Mouse (Mus musculus): ENCODE results near the gene Aoc3.
"Not testable (repeated sequence)": the region's sequence is repeated elsewhere in the genome, so short reads cannot be mapped to it uniquely, and the experiment has no call there.

The Aoc3 gene

DNA sequence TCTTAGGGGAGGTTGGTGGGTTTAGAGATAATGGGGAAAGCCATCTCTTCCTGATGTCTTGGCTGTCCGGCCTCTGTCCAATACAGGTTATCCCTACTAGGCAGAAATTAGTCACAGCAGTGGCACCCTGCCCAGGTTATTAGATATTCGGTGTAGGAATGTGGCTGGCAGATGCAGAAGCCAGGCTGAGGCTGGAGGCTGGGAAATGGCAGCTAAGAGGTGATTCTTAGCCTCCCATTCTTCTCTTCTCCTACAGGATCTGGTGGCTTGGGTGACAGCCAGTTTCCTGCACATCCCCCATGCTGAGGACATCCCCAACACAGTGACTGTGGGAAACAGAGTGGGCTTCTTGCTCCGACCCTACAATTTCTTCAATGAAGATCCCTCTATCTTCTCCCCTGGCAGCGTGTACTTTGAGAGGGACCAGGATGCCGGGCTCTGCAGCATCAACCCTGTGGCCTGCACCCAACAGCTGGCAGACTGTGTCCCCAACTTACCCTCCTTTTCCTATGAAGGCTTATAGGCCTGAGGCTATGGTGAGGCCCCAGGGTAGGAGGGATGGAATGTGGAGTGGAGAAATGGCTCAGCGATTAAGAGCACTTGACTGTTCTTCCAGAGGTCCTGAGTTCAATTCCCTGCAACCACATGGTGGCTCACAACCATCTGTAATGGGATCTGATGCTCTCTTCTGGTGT is 1.3 kb upstream of the Aoc3 start:
- in situ Hi-C loops (cut with MboI): no loop called here

DNA sequence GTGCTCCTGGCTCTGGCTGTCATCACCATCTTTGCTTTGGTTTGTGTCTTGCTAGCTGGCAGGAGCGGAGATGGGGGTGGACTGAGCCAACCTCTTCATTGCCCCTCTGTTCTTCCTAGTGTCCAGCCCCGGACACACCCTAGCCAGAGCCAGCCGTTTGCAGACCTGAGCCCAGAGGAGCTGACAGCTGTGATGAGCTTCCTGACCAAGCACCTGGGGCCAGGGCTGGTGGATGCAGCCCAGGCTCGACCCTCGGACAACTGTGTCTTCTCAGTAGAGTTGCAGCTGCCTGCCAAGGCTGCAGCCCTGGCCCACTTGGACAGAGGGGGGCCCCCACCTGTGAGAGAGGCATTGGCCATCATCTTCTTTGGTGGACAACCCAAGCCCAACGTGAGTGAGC is 556 bp downstream of the Aoc3 start:
- in situ Hi-C loops (cut with MboI): not testable (repeated sequence)

DNA sequence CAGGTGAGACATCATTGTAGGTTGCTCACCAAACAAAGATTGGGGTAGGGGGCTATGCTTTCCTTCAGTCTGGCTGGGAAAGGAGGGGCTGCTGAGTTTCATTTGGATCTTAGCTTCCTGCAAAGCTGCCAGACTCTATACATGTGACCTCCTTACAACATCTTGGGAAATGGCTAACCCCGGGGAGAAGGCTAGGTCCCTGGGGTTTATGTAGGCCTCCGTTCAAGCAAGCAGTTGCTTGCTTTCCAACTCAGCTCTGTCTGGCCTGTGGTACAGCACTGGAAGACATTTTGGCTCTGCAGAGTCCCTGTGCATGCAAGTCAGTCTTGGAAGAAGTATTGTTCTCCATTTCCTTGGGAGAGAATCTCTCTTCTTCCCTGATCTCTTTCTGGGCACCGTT is 2.1 kb downstream of the Aoc3 start:
- in situ Hi-C loops (cut with MboI): no loop called here

DNA sequence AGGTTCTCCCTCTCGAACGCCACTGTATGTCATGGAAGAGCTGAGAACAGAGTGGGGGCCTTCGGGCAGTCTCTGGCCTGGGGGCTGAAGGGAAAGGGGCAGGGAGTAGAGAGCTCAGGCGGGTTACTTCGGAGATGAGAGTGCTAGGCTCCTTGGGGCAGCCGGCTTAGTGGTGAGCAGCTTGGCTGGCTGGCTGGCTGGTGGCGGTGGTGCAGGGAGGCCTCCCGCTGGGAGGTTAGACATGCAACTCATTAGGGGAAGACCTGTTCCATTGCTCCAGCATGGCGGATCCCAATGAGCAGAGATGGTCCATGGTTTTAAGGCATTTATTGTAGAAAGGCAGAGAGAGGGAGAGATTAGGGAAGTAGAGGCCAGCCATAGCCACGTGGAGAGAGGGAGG is 3.6 kb downstream of the Aoc3 start:
- in situ Hi-C loops (cut with MboI): no loop called here

DNA sequence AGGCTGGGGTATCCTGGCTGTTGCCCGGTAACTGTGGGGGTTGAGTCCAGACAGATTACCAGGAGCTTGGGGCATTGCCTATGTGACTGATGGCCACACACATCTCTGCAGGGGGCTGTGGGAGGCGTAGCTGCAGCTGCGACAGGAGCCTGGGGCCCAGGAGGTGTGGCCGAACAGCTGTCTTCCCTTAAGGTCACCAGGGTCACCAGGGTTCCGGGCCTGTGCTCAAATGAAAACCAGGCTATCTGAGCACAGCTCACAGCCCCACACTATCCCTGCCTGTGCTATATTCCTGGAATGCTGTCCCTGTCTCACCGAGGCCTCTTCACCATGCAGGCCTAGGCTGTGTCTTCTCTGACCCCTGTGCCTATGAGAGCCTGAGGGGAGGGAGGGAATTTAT is 4.1 kb downstream of the Aoc3 start:
- in situ Hi-C loops (cut with MboI): no loop called here

DNA sequence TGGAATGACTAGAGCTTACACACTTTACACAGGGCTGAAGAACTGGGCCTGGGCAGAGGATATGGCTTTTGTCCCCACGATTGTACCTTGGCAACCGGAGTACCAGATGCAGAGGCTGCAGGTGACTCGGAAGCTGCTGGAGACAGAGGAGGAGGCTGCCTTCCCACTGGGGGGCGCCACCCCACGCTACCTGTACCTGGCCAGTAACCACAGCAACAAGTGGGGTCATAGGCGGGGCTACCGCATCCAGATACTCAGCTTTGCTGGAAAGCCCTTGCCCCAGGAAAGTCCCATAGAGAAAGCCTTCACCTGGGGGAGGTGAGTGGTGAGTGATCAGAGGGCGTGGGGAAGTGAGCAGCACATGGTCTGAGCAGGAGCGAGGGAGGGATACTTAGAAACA is 5.3 kb downstream of the Aoc3 start:
- in situ Hi-C loops (cut with MboI): no loop called here

DNA sequence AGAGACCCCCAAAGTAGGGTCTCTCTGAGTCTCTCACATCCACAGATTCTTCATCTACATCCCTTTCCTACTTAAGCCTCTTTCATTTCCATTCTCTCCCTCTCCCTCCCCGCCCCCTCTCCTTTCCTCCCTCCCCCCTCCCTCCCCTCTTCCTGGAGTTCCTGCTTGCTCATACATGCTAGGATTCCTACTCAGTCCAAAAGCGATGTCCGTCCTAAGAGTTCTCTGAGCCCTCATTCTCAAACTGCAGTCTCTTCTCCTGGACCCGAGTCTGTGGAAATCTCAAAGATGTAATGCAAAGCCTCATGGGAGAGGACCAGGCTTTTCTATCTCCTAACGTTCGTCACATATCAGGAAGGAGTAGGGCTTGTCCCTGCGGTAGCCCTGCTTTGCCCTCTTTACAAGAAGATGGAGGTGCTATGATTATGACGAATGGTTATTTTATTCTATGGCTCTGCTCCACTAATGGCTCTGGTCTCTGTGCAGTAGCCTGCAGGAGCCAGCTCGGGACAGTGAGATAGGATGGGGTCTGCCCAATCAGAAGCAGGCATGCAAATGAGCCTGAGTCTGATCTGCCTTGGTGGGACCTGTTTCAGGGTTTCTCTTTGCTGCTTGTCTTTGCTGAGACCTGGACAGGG is 7.8 kb downstream of the Aoc3 start:
- in situ Hi-C loops (cut with MboI): no loop called here

DNA sequence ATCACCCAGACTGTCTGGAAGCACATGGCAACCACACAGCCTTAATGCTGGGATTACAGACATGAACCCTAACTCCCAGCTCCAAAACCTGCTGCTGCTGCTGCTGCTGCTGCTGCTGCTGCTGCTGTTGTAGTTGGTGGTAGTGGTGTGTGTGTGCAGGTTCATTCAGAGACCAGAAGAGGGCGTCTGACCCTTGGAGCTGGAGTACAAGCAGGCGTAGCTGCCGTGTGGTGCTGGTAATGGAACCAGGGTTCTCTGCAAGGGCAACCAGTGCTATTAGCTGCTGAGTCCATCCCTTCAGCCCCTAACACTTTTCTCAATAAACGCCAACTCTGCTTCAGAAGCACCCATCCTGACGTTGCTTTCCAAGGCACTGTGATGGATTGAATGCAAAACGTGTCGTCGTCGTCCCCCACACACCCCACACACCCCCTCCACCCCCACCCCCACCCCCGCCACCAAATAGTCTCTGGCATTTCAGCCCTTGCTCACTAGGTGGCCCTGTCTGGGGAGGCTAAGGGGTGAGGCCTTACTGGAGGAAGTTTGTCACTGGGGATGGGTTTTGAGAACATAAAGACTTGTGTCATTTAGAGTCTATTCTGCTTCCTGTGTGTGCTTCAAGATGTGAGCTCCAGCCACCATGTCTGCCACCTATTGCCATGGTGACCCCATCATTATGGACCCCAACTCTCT is 16.8 kb downstream of the Aoc3 start:
- in situ Hi-C loops (cut with MboI): no loop called here

DNA sequence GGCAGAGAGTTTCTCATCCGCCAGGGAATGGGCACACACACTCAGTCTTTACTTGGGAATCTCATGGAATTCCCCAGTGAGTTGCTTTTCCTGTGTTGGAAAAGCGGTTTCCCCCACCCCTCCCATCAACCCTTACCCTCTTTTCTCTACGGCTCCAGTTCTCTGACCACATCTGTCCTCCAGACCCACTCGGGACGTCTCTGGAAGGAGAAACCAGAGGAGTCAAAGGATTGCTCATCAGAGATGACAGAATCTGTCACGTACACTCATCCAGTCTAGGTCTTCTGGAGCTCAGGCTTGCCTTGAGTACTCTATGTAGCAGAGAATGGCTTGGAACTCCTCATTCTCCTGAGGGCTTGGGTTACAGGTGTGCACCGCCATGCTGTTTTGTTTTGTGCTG is 18.4 kb downstream of the Aoc3 start:
- in situ Hi-C loops (cut with MboI): no loop called here

DNA sequence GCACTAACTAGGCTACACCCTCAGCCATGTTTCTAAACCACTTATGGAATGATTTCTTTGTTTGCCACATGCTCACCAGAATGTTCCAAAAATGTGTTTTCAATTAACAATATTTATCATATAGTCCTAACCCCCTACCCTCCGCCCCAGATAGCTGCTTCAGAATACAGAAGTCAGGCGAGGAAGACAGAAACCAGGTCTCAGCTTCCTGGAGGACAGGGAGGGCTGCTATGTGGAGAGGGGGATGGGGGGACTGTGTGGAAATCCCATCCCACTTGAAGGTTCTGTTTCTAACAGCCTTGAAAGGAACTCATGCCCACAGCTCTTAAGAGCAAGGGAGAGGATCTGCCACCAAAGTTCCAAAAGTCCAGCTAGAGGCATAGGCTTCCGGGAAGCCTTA is 18.8 kb downstream of the Aoc3 start:
- in situ Hi-C loops (cut with MboI): no loop called here

DNA sequence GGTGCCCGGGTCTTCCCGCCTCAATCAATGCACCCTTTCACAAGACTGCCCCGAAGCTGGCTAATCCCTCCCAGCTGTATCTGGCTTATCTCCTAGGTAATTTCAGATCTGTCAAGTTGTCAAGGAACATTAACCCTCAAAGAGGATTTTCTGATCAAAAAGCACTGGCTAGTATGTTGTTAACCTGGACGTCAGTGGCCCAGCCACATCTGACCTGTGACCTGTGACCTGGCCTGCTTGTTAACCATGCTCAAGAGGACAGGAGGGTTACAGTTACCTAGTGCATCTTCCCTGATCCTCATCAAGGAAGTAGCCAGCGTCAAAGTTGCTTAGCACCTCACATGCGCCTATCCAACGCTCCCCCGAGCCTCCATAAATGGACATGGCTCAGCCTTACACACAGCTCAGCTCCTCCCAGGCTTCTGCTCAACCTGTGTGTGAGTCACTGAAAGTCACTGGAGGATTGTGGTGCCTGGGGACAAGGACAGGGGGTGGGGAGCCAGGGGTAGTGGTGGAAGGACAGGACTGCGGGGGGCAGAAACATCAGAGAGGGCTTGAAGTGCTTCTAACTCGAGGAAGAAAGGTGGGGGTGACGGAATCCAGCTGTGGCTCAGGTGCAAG is 20.8 kb downstream of the Aoc3 start:
- in situ Hi-C loops (cut with MboI): no loop called here

DNA sequence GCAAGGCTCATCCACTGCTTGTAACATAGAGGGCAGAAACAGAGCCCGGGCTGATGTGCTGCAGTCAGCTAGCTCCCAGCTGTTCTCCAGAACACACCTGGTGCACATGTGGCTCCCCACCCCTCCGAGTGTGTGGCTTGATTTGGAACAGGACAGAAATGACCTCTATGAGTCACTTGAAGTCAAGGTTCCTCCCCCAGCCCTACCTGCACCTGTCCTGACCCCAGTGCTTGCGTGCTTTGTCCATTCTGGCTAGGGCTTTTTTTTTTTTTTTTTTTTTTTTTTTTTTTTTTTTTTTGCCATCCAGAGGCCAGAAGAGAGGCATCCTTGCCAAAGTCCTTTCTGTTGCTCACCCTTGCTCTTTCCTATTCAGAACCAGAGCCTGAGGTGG is 21.3 kb downstream of the Aoc3 start:
- in situ Hi-C loops (cut with MboI): no loop called here

DNA sequence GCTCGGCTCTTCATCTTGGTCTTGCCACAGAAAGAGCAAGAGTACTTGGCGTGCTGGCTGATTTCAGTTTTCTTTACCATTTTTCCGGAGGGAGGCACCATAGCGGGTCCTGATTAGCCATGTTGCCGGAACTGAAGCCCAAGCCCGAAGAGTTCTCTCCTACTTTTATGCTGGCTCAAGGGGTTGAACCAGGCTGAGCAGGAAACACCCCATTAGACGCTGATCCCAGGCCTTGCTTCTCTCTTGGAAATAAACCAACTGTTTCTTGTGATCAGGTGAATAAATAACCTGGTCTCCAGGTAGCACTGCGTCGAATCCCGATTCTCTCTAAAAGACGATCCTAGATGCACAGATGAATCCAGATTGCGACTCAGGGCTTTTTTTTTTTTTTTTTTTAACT is 23.0 kb downstream of the Aoc3 start:
- in situ Hi-C loops (cut with MboI): no loop called here

DNA sequence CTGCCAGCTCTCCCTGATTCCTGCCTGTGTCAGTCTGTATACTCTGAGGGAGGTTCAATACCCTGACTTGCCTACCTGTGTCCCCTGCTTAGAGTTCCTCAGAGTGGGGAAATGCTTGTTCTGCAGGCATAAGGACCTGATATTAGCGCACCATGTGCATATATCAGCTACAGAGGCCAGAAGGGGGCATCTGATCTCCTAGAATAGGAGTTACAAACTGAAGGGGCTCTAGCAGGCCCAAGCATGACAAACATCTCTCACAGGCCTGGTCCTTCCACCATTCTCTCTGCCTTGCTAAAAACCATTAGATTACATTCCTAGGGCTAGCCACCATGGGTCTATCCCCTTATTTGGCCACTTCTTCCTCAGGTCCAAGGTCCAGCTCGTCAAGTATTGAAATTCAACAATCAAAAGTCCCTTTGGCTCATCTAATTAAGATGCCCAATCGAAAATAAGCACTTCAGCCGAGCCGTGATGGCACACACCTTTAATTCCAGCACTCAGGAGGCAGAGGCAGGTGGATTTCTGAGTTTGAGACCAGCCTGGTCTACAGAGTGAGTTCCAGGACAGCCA is 24.1 kb downstream of the Aoc3 start:
- in situ Hi-C loops (cut with MboI): no loop called here

DNA sequence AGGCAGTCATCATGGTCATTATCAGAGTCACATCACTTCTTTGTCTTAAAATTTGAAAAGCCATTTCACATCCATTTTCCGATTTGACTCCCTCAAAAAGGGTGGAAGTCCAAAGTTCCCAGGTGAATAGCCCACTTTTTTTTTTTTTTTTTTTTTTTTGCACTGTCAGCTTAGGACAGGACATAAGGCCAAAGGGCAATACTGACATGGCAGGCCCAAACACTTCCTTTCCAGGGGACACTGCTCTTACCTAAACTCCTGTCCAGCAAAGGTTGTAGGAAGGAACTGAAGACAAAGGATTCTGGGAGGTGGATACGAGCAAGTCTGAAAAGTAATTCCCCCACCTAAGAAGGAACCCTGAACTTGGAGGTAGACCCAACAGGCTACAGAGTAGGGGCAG is 25.5 kb downstream of the Aoc3 start:
- in situ Hi-C loops (cut with MboI): no loop called here

DNA sequence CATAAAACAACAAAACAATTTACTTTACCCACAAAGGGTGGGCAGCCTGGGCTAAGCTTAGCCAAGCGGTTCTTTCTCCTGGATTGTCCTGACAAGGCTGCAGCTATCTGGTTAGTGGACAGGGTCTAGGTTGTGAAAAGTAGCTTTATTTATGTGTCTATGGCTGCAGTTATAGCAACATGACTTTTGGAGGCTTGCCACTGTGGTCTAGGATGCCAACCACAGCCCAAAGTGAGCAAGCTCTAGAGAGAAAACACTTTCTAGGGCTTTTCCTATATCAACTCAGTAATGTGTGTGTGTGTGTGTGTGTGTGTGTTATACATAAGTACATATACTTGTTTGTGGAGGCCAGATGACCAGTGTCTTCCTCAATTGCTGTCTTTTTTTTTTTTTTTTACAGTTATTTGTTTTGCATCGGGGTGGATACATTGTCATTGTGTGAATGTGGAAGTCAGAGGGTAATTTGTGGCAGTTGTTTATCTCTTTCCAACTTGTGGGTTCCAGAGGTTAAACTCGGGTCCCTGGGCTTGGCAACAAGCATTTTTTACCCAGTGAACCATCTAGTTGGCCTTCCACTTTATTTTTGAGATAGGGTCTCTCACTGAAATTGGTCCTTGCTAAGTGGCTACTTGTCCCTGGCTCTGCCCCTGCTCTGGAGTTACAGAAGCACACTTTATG is 27.2 kb downstream of the Aoc3 start:
- in situ Hi-C loops (cut with MboI): no loop called here

DNA sequence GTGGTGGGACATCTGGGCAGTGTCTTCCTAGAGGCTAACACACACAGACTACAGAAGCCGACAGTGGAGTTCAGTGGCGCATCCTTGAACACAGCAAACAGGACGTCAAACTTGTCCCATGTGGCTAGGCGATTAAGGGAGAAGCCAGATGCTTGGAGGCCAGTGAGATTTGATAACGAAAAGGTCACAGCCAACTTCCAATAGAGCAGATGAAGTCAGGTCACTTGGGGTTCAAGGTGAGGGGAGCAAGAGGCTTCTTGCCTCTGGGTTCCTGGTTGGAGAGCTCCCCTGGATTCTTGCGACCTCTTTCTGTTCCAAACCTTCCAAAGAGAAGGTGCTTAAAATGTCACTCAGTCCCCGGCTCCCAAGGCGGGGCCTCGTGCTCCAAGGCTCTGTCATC is 29.4 kb downstream of the Aoc3 start:
- in situ Hi-C loops (cut with MboI): no loop called here

DNA sequence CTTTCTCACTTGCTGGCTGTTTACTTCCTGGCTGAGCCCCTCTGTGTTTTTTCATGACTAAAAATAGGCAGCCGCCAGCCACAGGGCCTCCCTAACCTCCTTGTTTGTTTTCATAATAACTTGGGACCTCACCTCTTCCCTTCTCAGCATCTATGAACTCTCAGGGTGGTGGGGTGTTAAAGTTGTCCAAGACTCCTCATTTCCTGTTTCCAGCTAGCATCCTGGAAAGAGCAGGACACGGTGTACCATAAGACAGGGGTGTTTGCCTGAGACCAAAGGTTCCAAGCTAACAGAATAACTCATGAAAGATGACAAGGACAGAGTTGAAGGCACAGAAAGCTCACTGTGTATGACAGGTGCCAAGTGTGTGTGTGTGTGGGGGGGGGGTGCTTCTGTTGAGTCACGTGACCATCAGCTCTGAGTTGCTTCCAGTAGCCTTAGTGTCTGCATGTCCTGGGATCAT is 30.3 kb downstream of the Aoc3 start:
- in situ Hi-C loops (cut with MboI): no loop called here

DNA sequence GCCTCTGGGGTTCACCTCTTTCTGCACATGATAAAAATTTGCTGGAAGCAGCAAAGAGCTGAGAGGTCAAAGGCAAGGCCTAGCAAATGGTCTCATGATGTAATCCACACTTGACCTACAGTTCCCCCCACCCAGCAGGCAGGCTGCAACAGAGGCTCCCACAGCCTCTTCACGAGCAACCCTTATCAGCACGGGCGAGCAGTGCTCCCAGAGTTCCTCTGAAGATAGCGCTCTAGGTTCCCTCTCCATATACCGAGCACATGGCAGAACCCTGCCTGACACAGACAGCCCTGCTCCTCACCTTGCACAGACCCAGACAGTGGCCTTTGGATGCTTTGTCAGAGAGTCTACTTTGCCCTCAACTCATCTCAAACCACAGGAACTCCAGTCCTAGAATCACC is 34.1 kb downstream of the Aoc3 start:
- in situ Hi-C loops (cut with MboI): no loop called here

DNA sequence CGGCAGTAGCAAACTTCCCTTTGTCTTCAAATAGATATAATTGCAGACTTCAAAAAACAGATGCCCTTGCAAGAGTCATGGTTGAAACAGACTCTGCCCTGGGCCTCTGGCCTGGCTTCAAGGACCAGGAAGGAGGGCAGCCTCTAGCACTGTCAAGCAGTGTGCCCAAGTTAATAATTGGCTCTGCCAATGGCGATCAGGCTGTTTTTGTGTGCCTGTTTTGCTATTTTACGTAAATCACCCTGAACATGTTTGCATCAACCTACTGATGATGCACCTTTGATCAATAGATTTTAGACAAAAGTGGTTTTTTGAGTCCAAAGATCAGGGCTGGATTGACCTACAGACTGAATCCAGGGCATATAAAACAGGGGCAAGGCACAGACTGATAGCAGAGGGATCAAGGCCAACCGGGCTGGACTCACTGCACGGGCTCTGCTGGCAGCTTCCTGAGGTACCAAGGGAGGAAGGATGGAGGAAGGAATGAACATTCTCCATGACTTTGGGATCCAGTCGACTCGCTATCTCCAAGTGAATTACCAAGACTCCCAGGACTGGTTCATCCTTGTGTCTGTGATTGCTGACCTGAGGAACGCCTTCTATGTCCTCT is 37.0 kb downstream of the Aoc3 start, which contains the start of gene G6pc:
Gene G6pc (plus strand): TSS at position 236 of the 610 bp plus-strand sequence.
- in situ Hi-C loops (cut with MboI): no loop called here

DNA sequence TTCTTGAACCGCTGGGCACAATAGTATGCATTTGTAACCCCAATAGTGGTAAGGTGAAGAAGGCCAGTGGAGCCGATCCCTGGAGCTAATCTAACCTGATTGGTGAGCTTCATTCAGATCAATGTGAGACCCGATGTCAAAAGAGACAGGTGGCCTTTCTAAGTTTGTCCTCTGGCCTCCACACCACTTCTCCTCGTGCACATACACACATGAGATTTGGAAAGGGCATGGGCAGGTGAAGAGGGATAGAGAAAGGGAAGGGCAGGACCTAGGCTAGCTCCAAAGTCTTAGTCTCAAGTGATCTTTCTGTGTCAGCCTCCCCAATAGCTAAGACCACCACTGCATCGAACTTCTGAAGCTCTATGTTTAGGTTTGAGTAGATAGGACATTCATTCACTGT is 39.7 kb downstream of the Aoc3 start:
- in situ Hi-C loops (cut with MboI): no loop called here
